Mouse (Mus musculus) lung, embryonic 15.5 days (tissue): Measurements from ENCODE around the gene Gne. TPM values are rescaled to one million over a fixed set of nuclear protein-coding genes. Genes with fewer than 3 reads are reported as not detected.
"Not testable (repeated sequence)": the region's sequence is repeated elsewhere in the genome, so short reads cannot be mapped to it uniquely, and the experiment has no call there.

Experiments used
- ATAC-seq: fragments of 200-750 bp; cut with Nextera tagmentation; 2 replicates; pipeline ENCODE4 v1.8.0; 2017; ENCODE audit warnings: moderate number of reproducible peaks, borderline replicate concordance; ENCODE audit not compliant: low FRiP score, low TSS enrichment; ENCODE audit errors: extremely low read depth
- H3K27ac ChIP-seq: fragments of 300-500 bp; sonication (generic); 2 replicates; pipeline ENCODE4 v1.5.1; 2015; ENCODE audit warnings: moderate library complexity, mild to moderate bottlenecking, inconsistent platforms
- H3K27me3 ChIP-seq: fragments of 300-500 bp; sonication (generic); 2 replicates; pipeline ENCODE4 v1.6.1; 2015; ENCODE audit warnings: inconsistent platforms
- H3K36me3 ChIP-seq: fragments of 300-500 bp; sonication (generic); 2 replicates; pipeline ENCODE4 v1.6.1; 2015; ENCODE audit warnings: inconsistent platforms
- H3K4me1 ChIP-seq: fragments of 300-500 bp; sonication (generic); 2 replicates; pipeline ENCODE4 v1.6.1; 2015; ENCODE audit warnings: inconsistent platforms
- H3K4me2 ChIP-seq: fragments of 300-500 bp; sonication (generic); 2 replicates; pipeline ENCODE4 v1.6.1; 2015; ENCODE audit warnings: inconsistent platforms, mild to moderate bottlenecking, moderate library complexity
- H3K4me3 ChIP-seq: fragments of 300-500 bp; sonication (generic); 2 replicates; pipeline ENCODE4 v1.5.1; 2015; ENCODE audit warnings: mild to moderate bottlenecking, inconsistent platforms
- H3K9ac ChIP-seq: fragments of 300-500 bp; sonication (generic); 2 replicates; pipeline ENCODE4 v1.6.1; 2015; ENCODE audit warnings: inconsistent platforms
- H3K9me3 ChIP-seq: fragments of 300-500 bp; sonication (generic); 2 replicates; pipeline ENCODE4 v1.6.1; 2016; ENCODE audit warnings: inconsistent platforms
- WGBS: fragments of 180-500 bp; shearing (Covaris S2); methylation state at CpG from one replicate; pipeline ENCODE4 v1.1.7; 2015; 5-methylcytosine and 5-hydroxymethylcytosine counted together
- polyA plus RNA-seq: library from polyadenylated mRNA; unstranded; fragments of >200 nt; fragmentation: Nextera tagmentation; extraction: Ambion mirVana; gene quantifications from 2 replicates; pipeline ENCODE4 v1.2.1, GENCODE M21; 2015

Gne gene
- polyA plus RNA-seq, 1 experiment from 2014 or later: 43.1 TPM

DNA sequence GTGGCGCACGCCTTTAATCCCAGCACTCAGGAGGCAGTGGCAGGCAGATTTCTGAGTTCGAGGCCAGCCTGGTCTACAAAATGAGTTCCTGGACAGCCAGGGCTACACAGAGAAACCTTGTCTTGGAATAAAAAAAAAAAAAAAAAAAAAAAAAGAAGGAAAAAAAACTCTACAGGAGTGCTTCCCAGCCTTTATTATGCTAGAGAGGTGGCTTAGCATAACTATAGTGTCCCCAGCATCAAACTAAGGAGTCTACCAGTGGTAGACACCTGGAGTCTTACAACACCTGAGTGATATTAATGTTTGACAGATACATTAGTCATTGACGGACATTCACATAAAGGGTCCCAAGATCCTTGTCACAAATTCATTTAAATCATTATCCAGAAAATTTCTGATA lies 40.8 kb downstream of the Gne start:
- not testable (repeated sequence) for H3K9ac ChIP-seq, H3K27me3 ChIP-seq, H3K4me2 ChIP-seq, ATAC-seq, H3K4me3 ChIP-seq, H3K27ac ChIP-seq, H3K9me3 ChIP-seq, H3K4me1 ChIP-seq
- whole genome bisulfite sequencing: 92% methylated on average over 4 of the region's 4 CpGs
- H3K36me3 ChIP-seq: peaks cover 43% of the 10 kb centered on the region

DNA sequence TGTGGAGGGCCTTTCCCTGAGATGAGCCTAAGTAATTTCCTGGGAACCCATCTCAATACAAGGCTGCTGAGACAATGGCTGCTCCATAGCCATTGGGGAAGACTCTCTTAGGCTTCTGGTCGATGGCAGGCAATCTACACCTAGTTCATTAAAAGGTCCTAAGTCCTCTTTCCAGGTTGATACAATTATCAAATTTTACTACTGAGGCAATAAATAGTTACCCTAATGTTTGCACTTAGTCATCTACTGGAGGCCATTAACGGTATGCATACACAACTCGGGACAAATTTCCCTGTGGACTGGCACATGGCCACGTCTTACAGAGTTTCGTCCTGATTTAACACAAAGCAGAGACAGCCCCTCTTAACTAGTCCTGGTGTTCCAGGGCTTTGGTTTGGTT lies 41.5 kb downstream of the Gne start:
- Histone ChIP-seq H3K4me2 (no peak overlapping the region), H3K9ac (no peak overlapping the region), H3K36me3 (peaks cover 45% of the 10 kb centered on the region), H3K4me1 (no peaks in the 10 kb centered on the region), H3K9me3 (no peaks in the 10 kb centered on the region), H3K4me3 (no peak overlapping the region), H3K27ac (no peak overlapping the region), H3K27me3 (no peaks in the 10 kb centered on the region)
- WGBS: 79% methylated on average over 5 of the region's 5 CpGs
- ATAC-seq: no peak

DNA sequence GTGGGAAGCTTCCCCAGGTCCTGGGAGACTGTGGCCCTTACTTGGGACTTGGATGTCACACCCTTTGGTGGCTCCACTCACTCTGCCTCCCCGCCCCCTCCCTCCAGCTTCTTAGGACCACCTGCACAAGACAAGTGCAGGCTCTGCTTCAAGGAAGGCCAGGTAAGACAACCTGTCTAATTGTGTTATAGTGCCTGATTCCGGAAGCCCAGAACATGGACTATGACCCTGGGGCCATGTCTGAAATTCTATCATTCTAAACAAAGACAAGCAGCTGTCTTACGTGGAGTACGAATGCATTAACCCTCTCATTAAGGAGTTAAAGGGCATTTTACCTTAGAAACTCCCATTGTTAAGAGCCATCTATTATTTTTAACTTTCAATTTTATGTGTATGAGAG lies 43.2 kb downstream of the Gne start:
- Histone ChIP-seq H3K4me1 (no peaks in the 10 kb centered on the region), H3K4me2 (no peak overlapping the region), H3K27ac (no peak overlapping the region), H3K27me3 (no peaks in the 10 kb centered on the region), H3K4me3 (no peak overlapping the region), H3K9ac (no peak overlapping the region), H3K9me3 (no peaks in the 10 kb centered on the region), H3K36me3 (peaks cover 58% of the 10 kb centered on the region)
- ATAC-seq: no peak
- WGBS: 87% methylated on average over 4 of the region's 4 CpGs

DNA sequence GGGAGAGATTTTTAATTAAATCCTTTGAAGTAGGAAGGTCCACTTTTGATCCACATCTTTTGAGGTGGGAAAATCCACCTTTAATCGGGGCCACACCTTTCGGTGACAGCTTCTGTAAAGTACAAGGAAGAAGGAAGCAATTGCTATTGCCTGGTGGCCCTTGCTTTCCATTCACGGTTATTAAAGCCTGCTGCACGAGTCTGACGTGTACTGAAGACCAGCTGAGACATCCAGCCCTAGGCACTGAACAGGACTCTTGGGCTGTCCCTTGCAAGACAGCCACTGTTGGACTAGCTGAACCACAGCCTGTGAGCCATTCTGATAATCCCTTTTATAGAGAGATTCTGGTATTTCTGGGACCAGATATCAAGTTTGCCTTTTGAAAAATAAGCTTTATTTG lies 47.5 kb downstream of the Gne start:
- Histone ChIP-seq H3K27me3 (no peaks in the 10 kb centered on the region), H3K4me2 (no peak overlapping the region), H3K36me3 (peaks cover 57% of the 10 kb centered on the region), H3K9ac (no peak overlapping the region), H3K4me1 (no peaks in the 10 kb centered on the region), H3K9me3 (no peaks in the 10 kb centered on the region), H3K27ac (no peak overlapping the region), H3K4me3 (no peak overlapping the region)
- 82% methylated on average over 5 of the region's 5 CpGs for WGBS
- ATAC-seq: no peak

DNA sequence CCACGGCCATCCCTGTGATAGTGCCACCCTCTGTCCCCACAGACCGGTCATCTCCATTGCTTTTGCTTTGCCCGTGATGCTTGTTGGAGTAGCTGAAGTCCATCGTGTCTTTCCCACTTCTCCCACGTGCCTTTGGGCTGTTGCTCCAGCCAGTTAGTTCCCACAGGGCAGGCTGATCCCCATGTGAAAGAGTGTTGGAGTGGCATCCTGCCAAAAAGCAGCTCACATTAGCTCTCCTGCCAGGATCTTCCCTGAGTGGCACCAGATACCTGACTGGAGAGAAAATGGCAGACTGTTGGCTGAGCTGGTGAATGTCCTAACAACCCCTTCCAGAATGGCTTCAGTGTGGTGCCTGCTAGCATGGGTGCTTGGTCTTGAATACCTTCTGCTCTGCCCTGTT lies 52.5 kb downstream of the Gne start:
- Histone ChIP-seq H3K27me3 (no peaks in the 10 kb centered on the region), H3K36me3 (peaks cover 51% of the 10 kb centered on the region), H3K4me1 (no peaks in the 10 kb centered on the region), H3K4me2 (no peak overlapping the region), H3K27ac (no peak overlapping the region), H3K9ac (no peak overlapping the region), H3K9me3 (no peaks in the 10 kb centered on the region), H3K4me3 (no peak overlapping the region)
- no peak for ATAC-seq
- 85% methylated on average over 5 of the region's 5 CpGs for WGBS

DNA sequence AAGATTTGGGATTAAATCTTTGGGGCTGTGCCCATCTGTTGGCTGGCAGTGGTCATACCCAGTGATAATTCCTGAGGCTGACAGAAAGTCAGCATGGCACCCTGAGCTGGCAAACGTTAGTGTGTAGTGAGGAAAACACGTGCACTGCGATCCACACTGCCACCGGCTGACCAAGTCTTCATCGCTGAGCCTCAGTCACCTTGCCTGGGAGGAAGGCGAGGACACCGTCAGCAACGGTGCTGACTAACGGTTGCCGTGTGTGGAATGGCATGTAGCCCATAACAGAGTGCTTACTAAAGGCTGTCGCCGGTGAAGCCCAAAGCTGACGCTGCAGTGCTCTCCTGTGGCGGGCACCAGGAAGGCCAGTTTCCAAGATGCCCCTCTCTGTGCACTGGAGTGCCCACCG lies 54.3 kb downstream of the Gne start:
- 92% methylated on average over 15 of the region's 15 CpGs for WGBS
- H3K27me3 ChIP-seq: no peaks in the 10 kb centered on the region
- no peak for ATAC-seq
- no peak overlapping the region for H3K9ac ChIP-seq
- H3K36me3 ChIP-seq: peaks cover 63% of the 10 kb centered on the region
- H3K27ac ChIP-seq: no peak overlapping the region
- no peaks in the 10 kb centered on the region for H3K9me3 ChIP-seq
- H3K4me3 ChIP-seq: no peak overlapping the region
- H3K4me1 ChIP-seq: no peaks in the 10 kb centered on the region
- H3K4me2 ChIP-seq: no peak overlapping the region

DNA sequence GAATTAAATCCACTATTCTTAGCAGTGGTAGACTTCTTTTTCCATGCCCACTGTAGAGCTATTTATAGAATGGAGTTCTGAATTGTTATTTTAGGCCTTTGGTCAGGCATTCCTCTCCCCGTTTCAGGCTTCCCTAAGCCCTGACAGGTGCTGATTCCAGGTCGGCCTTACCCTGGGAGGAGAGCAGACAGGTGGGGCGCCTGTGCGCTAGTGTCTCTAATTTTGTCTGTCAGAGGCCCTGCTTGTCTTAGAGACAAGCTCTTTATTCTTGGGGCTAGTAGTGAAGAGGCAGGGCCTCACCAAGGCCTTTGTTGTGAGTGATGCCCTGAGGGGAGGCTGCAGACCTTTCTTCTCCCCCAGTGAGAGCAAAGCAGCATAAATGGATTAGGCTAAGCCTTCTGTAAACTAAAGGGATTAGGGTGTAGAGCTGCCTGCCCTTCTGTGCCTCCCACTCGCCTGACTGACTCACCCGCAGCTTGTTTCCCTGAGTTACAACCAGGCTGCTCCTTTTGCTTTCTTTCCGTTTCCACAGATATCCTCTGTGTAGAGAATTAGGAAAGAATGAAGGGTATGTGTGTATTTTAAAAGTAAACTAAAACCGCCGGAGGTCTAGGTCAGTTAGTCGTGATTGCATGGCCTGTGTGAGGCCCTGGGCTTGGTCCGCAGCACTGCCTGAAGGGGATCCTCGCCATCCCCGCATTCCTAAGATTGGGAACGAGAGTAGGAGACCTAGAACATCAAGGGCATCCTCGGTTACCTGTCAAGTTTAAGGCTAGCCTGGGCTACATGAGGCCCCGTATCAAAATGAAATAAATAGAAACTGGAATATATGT lies 55.5 kb downstream of the Gne start:
- WGBS: 48% methylated on average over 16 of the region's 16 CpGs
- Histone ChIP-seq H3K4me1 (no peaks in the 10 kb centered on the region), H3K27me3 (no peaks in the 10 kb centered on the region), H3K27ac (no peak overlapping the region), H3K9me3 (no peaks in the 10 kb centered on the region), H3K4me2 (no peak overlapping the region), H3K36me3 (peaks cover 72% of the 10 kb centered on the region), H3K4me3 (no peak overlapping the region), H3K9ac (no peak overlapping the region)
- no peak for ATAC-seq

DNA sequence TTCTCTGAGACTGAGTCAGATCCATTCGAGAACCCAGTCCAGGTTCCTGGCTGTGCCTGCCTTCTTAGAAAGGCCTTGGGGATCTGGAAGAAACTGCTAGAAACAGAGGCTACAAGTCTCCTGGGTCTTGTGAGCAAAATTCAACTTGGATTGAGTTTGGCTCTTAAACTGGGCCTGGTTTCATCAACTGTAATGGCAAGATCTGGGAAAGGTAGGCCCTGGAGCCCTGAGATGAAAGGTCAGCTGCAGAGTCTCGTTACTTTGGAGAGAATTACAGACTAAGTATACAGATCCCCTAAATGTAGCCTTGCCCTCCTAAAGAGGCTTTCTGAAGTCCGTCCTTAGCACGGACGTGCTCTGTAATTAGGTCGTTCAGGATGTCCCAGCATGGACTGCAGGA lies 58.4 kb downstream of the Gne start:
- 95% methylated on average over 6 of the region's 6 CpGs for WGBS
- ATAC-seq: no peak

DNA sequence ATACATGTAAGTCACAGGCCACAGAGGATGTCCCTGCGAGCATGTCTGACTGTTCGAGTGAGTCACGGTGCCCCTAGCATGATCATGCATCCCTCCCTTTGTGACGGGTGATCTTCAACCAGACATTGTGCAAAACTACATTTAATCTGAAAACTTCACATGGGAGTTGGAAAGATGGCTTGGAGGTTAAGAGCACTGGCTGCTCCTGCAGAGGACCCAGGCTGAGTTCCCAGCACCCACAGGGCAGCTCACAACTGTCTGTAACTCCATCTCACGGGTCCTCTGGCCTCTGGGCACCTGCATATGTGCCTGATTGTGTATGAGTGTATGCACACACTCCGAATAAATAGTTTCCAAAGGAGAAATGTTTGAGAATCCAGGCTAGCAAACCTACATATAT lies 59.7 kb downstream of the Gne start:
- Histone ChIP-seq H3K9me3 (no peaks in the 10 kb centered on the region), H3K27me3 (no peaks in the 10 kb centered on the region), H3K9ac (no peak overlapping the region), H3K27ac (no peak overlapping the region), H3K36me3 (peaks cover 85% of the 10 kb centered on the region), H3K4me3 (no peak overlapping the region), H3K4me1 (no peaks in the 10 kb centered on the region), H3K4me2 (no peak overlapping the region)
- no peak for ATAC-seq
- 95% methylated on average over 6 of the region's 6 CpGs for WGBS

More for the DNA sequence above, 58.4 kb downstream of the Gne start:
- Histone ChIP-seq H3K4me3 (no peak overlapping the region), H3K9ac (no peak overlapping the region), H3K27ac (no peak overlapping the region), H3K4me2 (no peak overlapping the region), H3K9me3 (no peaks in the 10 kb centered on the region), H3K4me1 (no peaks in the 10 kb centered on the region), H3K36me3 (peaks cover 76% of the 10 kb centered on the region), H3K27me3 (no peaks in the 10 kb centered on the region)

DNA sequence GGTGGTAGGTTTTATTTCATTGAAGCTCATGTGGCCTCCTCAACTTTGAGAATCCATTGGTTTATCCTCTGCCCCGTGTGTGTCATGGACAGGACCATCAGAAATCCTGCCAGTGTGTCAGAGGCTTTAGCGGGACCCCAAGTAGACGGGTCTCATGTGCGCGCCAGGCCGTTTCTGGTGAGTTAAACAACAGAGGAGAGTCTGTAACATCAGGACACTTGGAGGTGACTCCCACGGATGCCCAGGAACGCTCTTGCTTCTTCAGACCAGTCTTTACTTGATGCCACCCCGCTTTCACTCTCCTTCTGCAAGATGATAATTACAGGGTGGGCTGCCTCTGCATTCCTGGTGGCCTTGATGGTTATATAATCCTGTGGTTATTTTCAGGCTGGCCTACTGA lies 60.3 kb downstream of the Gne start:
- Histone ChIP-seq H3K9ac (no peak overlapping the region), H3K4me3 (no peak overlapping the region), H3K9me3 (no peaks in the 10 kb centered on the region), H3K36me3 (peaks cover 91% of the 10 kb centered on the region), H3K4me2 (no peak overlapping the region), H3K27me3 (no peaks in the 10 kb centered on the region), H3K4me1 (no peaks in the 10 kb centered on the region), H3K27ac (no peak overlapping the region)
- WGBS: 92% methylated on average over 9 of the region's 9 CpGs
- no peak for ATAC-seq

DNA sequence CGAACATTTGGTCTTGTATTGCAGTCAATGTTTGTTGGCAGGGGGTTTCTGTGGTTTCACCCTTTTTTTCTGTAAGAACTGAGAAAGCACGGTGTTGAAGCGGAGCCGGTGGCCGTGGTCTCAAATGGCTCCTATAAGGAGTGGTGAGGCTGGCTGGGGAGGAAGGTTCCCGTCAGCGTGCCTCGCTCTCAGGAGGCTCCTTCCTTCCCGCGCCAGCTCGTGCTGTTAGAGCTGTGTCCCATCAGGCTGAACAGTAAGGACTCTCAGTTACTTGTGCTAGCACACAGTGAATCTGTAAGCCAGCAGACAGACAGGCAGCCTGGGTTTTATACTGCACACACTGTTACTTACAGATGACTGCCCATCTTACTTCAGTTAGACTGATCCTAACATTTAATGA lies 61.2 kb downstream of the Gne start:
- H3K27ac ChIP-seq: no peak overlapping the region
- no peak overlapping the region for H3K4me2 ChIP-seq
- no peak overlapping the region for H3K9ac ChIP-seq
- no peaks in the 10 kb centered on the region for H3K9me3 ChIP-seq
- H3K4me3 ChIP-seq: no peak overlapping the region
- 92% methylated on average over 11 of the region's 11 CpGs for WGBS
- H3K4me1 ChIP-seq: no peaks in the 10 kb centered on the region
- no peaks in the 10 kb centered on the region for H3K27me3 ChIP-seq
- no peak for ATAC-seq
- peaks cover 92% of the 10 kb centered on the region for H3K36me3 ChIP-seq

DNA sequence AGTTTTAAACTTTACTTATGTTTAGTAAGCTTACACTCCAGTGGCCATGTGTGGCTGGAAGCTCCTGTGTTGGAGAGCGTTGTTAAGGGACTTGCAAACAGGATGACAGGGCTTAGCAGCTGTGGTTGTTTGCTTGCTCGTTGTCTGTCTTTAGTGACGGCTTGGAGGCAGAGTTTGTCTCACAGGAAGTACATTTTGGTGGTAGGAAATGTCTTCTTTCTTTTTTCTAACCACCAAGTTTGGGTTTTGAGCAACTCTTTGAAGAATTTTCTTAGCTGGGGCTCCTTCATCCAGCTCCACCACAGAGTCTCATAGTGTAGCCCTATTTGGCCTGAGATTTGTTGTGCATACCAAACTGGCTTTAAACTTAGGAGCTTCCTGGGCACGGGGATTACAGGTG lies 61.7 kb downstream of the Gne start:
- ATAC-seq: no peak
- Histone ChIP-seq H3K4me1 (no peaks in the 10 kb centered on the region), H3K9me3 (no peaks in the 10 kb centered on the region), H3K36me3 (peaks cover 88% of the 10 kb centered on the region), H3K27ac (no peak overlapping the region), H3K27me3 (no peaks in the 10 kb centered on the region), H3K4me2 (no peak overlapping the region), H3K9ac (no peak overlapping the region), H3K4me3 (no peak overlapping the region)
- 74% methylated on average over 4 of the region's 4 CpGs for WGBS

DNA sequence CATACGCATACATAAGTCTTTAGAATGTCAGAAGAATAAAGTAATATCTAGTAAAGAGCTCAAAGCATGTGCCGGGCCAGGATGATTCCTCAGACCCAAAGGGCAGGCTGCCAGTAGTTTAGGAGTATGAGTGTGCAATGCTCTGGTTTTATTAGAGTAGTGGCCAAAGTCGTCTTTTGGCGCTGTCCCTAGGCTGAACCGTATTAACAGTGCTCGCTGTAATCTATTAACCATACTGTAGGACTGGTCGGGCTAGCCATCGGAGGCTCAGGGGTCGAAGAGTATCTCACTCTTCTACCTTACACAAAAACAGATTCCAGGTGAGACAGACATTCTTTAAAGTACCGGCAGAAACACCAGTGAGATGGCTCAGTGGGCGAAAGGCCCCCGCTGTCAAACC lies 67.2 kb downstream of the Gne start:
- Histone ChIP-seq H3K36me3 (peaks cover 34% of the 10 kb centered on the region), H3K9me3 (no peaks in the 10 kb centered on the region), H3K9ac (no peak overlapping the region), H3K4me2 (no peak overlapping the region), H3K4me3 (no peak overlapping the region), H3K27ac (no peak overlapping the region), H3K4me1 (peaks cover 19% of the 10 kb centered on the region), H3K27me3 (no peaks in the 10 kb centered on the region)
- WGBS: 88% methylated on average over 12 of the region's 12 CpGs
- ATAC-seq: no peak
